Mouse (Mus musculus): ENCODE measurements around the gene Slc41a2. TPM values are rescaled to one million over a fixed set of nuclear protein-coding genes. Genes with fewer than 3 reads are reported as not detected.
A peak's percentile ranks its signal among the peaks of the same experiment; 100 is the strongest.

Slc41a2 gene
- polyA plus RNA-seq, 1 experiment from 2014 or later: 1.0 TPM

- Histone ChIP-seq H3K4me3 (no peak overlapping the region), H3K9me3 (replicated peaks) (no peaks in the 10 kb centered on the region), H3K9ac (no peak overlapping the region), H3K4me1 (replicated peaks) (peaks cover 17% of the 10 kb centered on the region), H3K4me2 (no peak overlapping the region), H3K27me3 (replicated peaks) (peaks cover 7% of the 10 kb centered on the region; the same call in 1 of the 2 replicates), H3K27ac (ENCODE audit: poor library complexity, severe bottlenecking) (no peak overlapping the region), H3K36me3 (no peaks in the 10 kb centered on the region)
- no peak for ATAC-seq (ENCODE audit: insufficient number of reproducible peaks, low FRiP score)
- 87% methylated on average over 2 of the region's 2 CpGs for WGBS
Observed at GRCm38 (mm10) chr10:83350689-83351088, 13.0 kb upstream of the Slc41a2 start.

GRCm38 (mm10) chr10:83347494-83347893, 9.8 kb upstream of the Slc41a2 start:
- Histone ChIP-seq H3K4me2 (no peak overlapping the region), H3K9ac (no peak overlapping the region), H3K9me3 (replicated peaks) (no peaks in the 10 kb centered on the region), H3K4me3 (no peak overlapping the region), H3K4me1 (replicated peaks) (peaks cover 10% of the 10 kb centered on the region; the same call in 1 of the 2 replicates), H3K27me3 (replicated peaks) (peaks cover 7% of the 10 kb centered on the region; the same call in 1 of the 2 replicates), H3K27ac (ENCODE audit: poor library complexity, severe bottlenecking) (no peak overlapping the region), H3K36me3 (no peaks in the 10 kb centered on the region)
- WGBS: 16% methylated on average over 7 of the region's 7 CpGs
- ATAC-seq (ENCODE audit: insufficient number of reproducible peaks, low FRiP score): no peak

- Histone ChIP-seq H3K4me1 (replicated peaks) (peaks cover 10% of the 10 kb centered on the region; the same call in 1 of the 2 replicates), H3K27ac (ENCODE audit: poor library complexity, severe bottlenecking) (no peak overlapping the region), H3K9me3 (replicated peaks) (no peaks in the 10 kb centered on the region), H3K4me3 (no peak overlapping the region), H3K27me3 (replicated peaks) (peaks cover 11% of the 10 kb centered on the region; the same call in 1 of the 2 replicates), H3K9ac (no peak overlapping the region), H3K4me2 (no peak overlapping the region), H3K36me3 (no peaks in the 10 kb centered on the region)
- no peak for ATAC-seq (ENCODE audit: insufficient number of reproducible peaks, low FRiP score)
- 76% methylated on average over 5 of the region's 5 CpGs for WGBS
Observed at GRCm38 (mm10) chr10:83346359-83346736, 8.7 kb upstream of the Slc41a2 start.

GRCm38 (mm10) chr10:83345693-83346358, 8.1 kb upstream of the Slc41a2 start:
- WGBS: 47% methylated on average over 7 of the region's 7 CpGs
- no peak overlapping the region for H3K9ac ChIP-seq
- H3K27ac ChIP-seq (ENCODE audit: poor library complexity, severe bottlenecking): no peak overlapping the region
- H3K4me1 ChIP-seq (replicated peaks): peaks cover 10% of the 10 kb centered on the region; the same call in 1 of the 2 replicates
- no peaks in the 10 kb centered on the region for H3K9me3 ChIP-seq (replicated peaks)
- ATAC-seq (ENCODE audit: insufficient number of reproducible peaks, low FRiP score): no peak
- no peak overlapping the region for H3K4me2 ChIP-seq
- H3K4me3 ChIP-seq: no peak overlapping the region
- peaks cover 13% of the 10 kb centered on the region for H3K27me3 ChIP-seq (replicated peaks)
- H3K36me3 ChIP-seq: no peaks in the 10 kb centered on the region

- 0 out of 2 replicates have a peak, but pooled peaks have one; percentile 35 for ATAC-seq (ENCODE audit: insufficient number of reproducible peaks, low FRiP score)
- Histone ChIP-seq H3K36me3 (no peaks in the 10 kb centered on the region), H3K9me3 (replicated peaks) (no peaks in the 10 kb centered on the region), H3K4me1 (replicated peaks) (peaks cover 10% of the 10 kb centered on the region; the same call in 1 of the 2 replicates), H3K4me2 (no peak overlapping the region), H3K27ac (ENCODE audit: poor library complexity, severe bottlenecking) (no peak overlapping the region), H3K4me3 (no peak overlapping the region), H3K27me3 (replicated peaks) (peaks cover 21% of the 10 kb centered on the region), H3K9ac (no peak overlapping the region)
- WGBS: 31% methylated on average over 2 of the region's 2 CpGs
Observed at GRCm38 (mm10) chr10:83343828-83344685, 6.4 kb upstream of the Slc41a2 start.

- peaks cover 10% of the 10 kb centered on the region; the same call in 1 of the 2 replicates for H3K4me1 ChIP-seq (replicated peaks)
- H3K27me3 ChIP-seq (replicated peaks): peaks cover 26% of the 10 kb centered on the region
- no peak overlapping the region for H3K4me3 ChIP-seq
- WGBS: 79% methylated on average over 5 of the region's 5 CpGs
- no peak overlapping the region for H3K4me2 ChIP-seq
- H3K27ac ChIP-seq (ENCODE audit: poor library complexity, severe bottlenecking): no peak overlapping the region
- no peaks in the 10 kb centered on the region for H3K36me3 ChIP-seq
- H3K9ac ChIP-seq: no peak overlapping the region
- no peak for ATAC-seq (ENCODE audit: insufficient number of reproducible peaks, low FRiP score)
- H3K9me3 ChIP-seq (replicated peaks): no peaks in the 10 kb centered on the region
Observed at GRCm38 (mm10) chr10:83343171-83343570, 5.5 kb upstream of the Slc41a2 start.

GRCm38 (mm10) chr10:83341226-83341625, 3.5 kb upstream of the Slc41a2 start:
- H3K4me3 ChIP-seq: no peak overlapping the region
- no peak for ATAC-seq (ENCODE audit: insufficient number of reproducible peaks, low FRiP score)
- no peak overlapping the region for H3K27ac ChIP-seq (ENCODE audit: poor library complexity, severe bottlenecking)
- peaks cover 40% of the 10 kb centered on the region for H3K27me3 ChIP-seq (replicated peaks)
- no peak overlapping the region for H3K9ac ChIP-seq
- no peak overlapping the region for H3K4me2 ChIP-seq
- no peaks in the 10 kb centered on the region for H3K36me3 ChIP-seq
- H3K4me1 ChIP-seq (replicated peaks): 0 out of 2 replicates have a peak, but pooled peaks cover 4% of the 10 kb centered on the region
- no peaks in the 10 kb centered on the region for H3K9me3 ChIP-seq (replicated peaks)
- 39% methylated on average over 2 of the region's 2 CpGs for WGBS

- Histone ChIP-seq H3K27ac (ENCODE audit: poor library complexity, severe bottlenecking) (no peak overlapping the region), H3K27me3 (replicated peaks) (peaks cover 60% of the 10 kb centered on the region), H3K9me3 (replicated peaks) (no peaks in the 10 kb centered on the region), H3K4me1 (replicated peaks) (no peaks in the 10 kb centered on the region), H3K36me3 (no peaks in the 10 kb centered on the region), H3K9ac (no peak overlapping the region; the same call in 1 of the 2 replicates), H3K4me3 (peak overlapping the region; percentile 65), H3K4me2 (peak overlapping the region; percentile 98)
- WGBS: 46% methylated on average over 8 of the region's 9 CpGs
- ATAC-seq (ENCODE audit: insufficient number of reproducible peaks, low FRiP score): no peak
Observed at GRCm38 (mm10) chr10:83337971-83338598, 403 bp upstream of the Slc41a2 start.

GRCm38 (mm10) chr10:83336336-83336735, 1.3 kb downstream of the Slc41a2 start:
- no peak overlapping the region for H3K4me3 ChIP-seq
- WGBS: 38% methylated on average over 7 of the region's 7 CpGs
- H3K9me3 ChIP-seq (replicated peaks): no peaks in the 10 kb centered on the region
- no peak for ATAC-seq (ENCODE audit: insufficient number of reproducible peaks, low FRiP score)
- no peak overlapping the region for H3K9ac ChIP-seq
- H3K27ac ChIP-seq (ENCODE audit: poor library complexity, severe bottlenecking): no peak overlapping the region
- no peaks in the 10 kb centered on the region for H3K36me3 ChIP-seq
- H3K4me2 ChIP-seq: no peak overlapping the region
- peaks cover 64% of the 10 kb centered on the region for H3K27me3 ChIP-seq (replicated peaks)
- H3K4me1 ChIP-seq (replicated peaks): no peaks in the 10 kb centered on the region

GRCm38 (mm10) chr10:83332581-83332980, 5.1 kb downstream of the Slc41a2 start:
- Histone ChIP-seq H3K9me3 (replicated peaks) (no peaks in the 10 kb centered on the region), H3K36me3 (no peaks in the 10 kb centered on the region), H3K27me3 (replicated peaks) (peaks cover 36% of the 10 kb centered on the region), H3K9ac (no peak overlapping the region), H3K4me2 (no peak overlapping the region), H3K4me1 (replicated peaks) (no peaks in the 10 kb centered on the region), H3K4me3 (no peak overlapping the region), H3K27ac (ENCODE audit: poor library complexity, severe bottlenecking) (no peak overlapping the region)
- 81% methylated on average over 11 of the region's 11 CpGs for WGBS
- ATAC-seq (ENCODE audit: insufficient number of reproducible peaks, low FRiP score): no peak

- no peak for ATAC-seq (ENCODE audit: insufficient number of reproducible peaks, low FRiP score)
- no peak overlapping the region for H3K9ac ChIP-seq
- no peak overlapping the region for H3K4me3 ChIP-seq
- no peaks in the 10 kb centered on the region for H3K9me3 ChIP-seq (replicated peaks)
- no peaks in the 10 kb centered on the region for H3K4me1 ChIP-seq (replicated peaks)
- H3K27me3 ChIP-seq (replicated peaks): peaks cover 28% of the 10 kb centered on the region
- no peaks in the 10 kb centered on the region for H3K36me3 ChIP-seq
- no peak overlapping the region for H3K4me2 ChIP-seq
- WGBS: 81% methylated on average over 5 of the region's 5 CpGs
- no peak overlapping the region for H3K27ac ChIP-seq (ENCODE audit: poor library complexity, severe bottlenecking)
Observed at GRCm38 (mm10) chr10:83331811-83332210, 5.9 kb downstream of the Slc41a2 start.
